Mouse (Mus musculus): ENCODE measurements around the gene Tnip1. TPM values are rescaled to one million over a fixed set of nuclear protein-coding genes. Genes with fewer than 3 reads are reported as not detected.
A peak's percentile ranks its signal among the peaks of the same experiment; 100 is the strongest.

Gene Tnip1
- total and polyA plus RNA-seq, 3 experiments: 36.1 to 137 (median 67.8) TPM

GRCm38 (mm10) chr11:54867049-54867385 is 95.7 kb downstream of the Tnip1 start:
- dilution Hi-C loops (cut with MboI; ENCODE audit: extremely low pct_ligation_motif_present, extremely low pct_unique_long_range_greater_than_20kb, low sequenced_read_pairs): no loop called here
- H3K9ac ChIP-seq (ENCODE audit: insufficient read depth, low read depth): peak overlapping the region; percentile 99
- peak overlapping the region; percentile 70 to 97 (median 91) for H3K4me3 ChIP-seq (replicated peaks in 1 of 3; ENCODE audit: low read depth in 2 of 3, low read length in 2 of 3, poor library complexity in 1 of 3)
- peaks cover 24 to 40% of the 10 kb centered on the region in 2 experiments for H3K36me3 ChIP-seq (replicated peaks in 1 of 2; ENCODE audit: control insufficient read depth in 1 of 2, insufficient read depth in 1 of 2, low read length in 1 of 2)
- H3K9me3 ChIP-seq (replicated peaks; ENCODE audit: low read length): no peaks in the 10 kb centered on the region
- H3K4me2 ChIP-seq (ENCODE audit: insufficient read depth, low read depth, poor library complexity, severe bottlenecking): peak overlapping the region; percentile 42; the same call in 1 of the 2 replicates
- peaks cover 7 to 42% of the 10 kb centered on the region in 2 experiments for H3K4me1 ChIP-seq (ENCODE audit: control insufficient read depth in 1 of 2, insufficient read depth in 2 of 2)
- peak overlapping the region; percentile 81; the same call in 1 of the 2 replicates for H3K27ac ChIP-seq (ENCODE audit: insufficient read depth, low read depth)
- TF ChIP-seq BHLHE40 (IDR thresholded peaks at IDR 0.05; ENCODE audit: low read depth, low read length) (no peak), MAZ (IDR thresholded peaks at IDR 0.05; ENCODE audit: low read depth, low read length) (0 out of 2 replicates have a peak, but pooled peaks have one; percentile 29), HCFC1 (IDR thresholded peaks at IDR 0.05; ENCODE audit: low read depth, low read length) (0 out of 2 replicates have a peak, but pooled peaks have one; percentile 15)
- in situ Hi-C loops (cut with MboI; ENCODE audit: low pct_ligation_motif_present, low pct_unique_long_range_greater_than_20kb, low sequenced_read_pairs): loop anchor here (10.0 kb wide), 2 partner anchors 342 to 552 kb away; partner anchors contain the start of gene Rapgef6
- H3K79me2 ChIP-seq (replicated peaks; ENCODE audit: control insufficient read depth, extremely low read depth, insufficient read depth, poor library complexity, severe bottlenecking): peaks cover 33% of the 10 kb centered on the region
- no peaks in the 10 kb centered on the region for H3K27me3 ChIP-seq (replicated peaks)
- peak; percentile 69 for DNase-seq (ENCODE audit: extremely low read depth)

GRCm38 (mm10) chr11:54866119-54867048 is 96.3 kb downstream of the Tnip1 start, which contains the start of gene Hint1:
Gene Hint1, plus strand, starts transcription at chr11:54866383.
- peaks cover 18 to 33% of the 10 kb centered on the region in 2 experiments for H3K36me3 ChIP-seq (replicated peaks in 1 of 2; ENCODE audit: control insufficient read depth in 1 of 2, insufficient read depth in 1 of 2, low read length in 1 of 2)
- no peaks in the 10 kb centered on the region for H3K27me3 ChIP-seq (replicated peaks)
- H3K9ac ChIP-seq (ENCODE audit: insufficient read depth, low read depth): peak within 1 kb of the TSS; percentile 99
- peak within 1 kb of the TSS; percentile 76 for H3K4me2 ChIP-seq (ENCODE audit: insufficient read depth, low read depth, poor library complexity, severe bottlenecking)
- DNase-seq (ENCODE audit: extremely low read depth): peak; percentile 95
- in situ Hi-C loops (cut with MboI; ENCODE audit: low pct_ligation_motif_present, low pct_unique_long_range_greater_than_20kb, low sequenced_read_pairs): loop anchor here (10.0 kb wide), 2 partner anchors 342 to 552 kb away; partner anchors contain the start of gene Rapgef6
- H3K4me3 ChIP-seq (replicated peaks in 1 of 3; ENCODE audit: low read depth in 2 of 3, low read length in 2 of 3, poor library complexity in 1 of 3): peak within 1 kb of the TSS; percentile 70 to 97 (median 91)
- H3K27ac ChIP-seq (ENCODE audit: insufficient read depth, low read depth): peak within 1 kb of the TSS; percentile 81
- H3K9me3 ChIP-seq (replicated peaks; ENCODE audit: low read length): no peaks in the 10 kb centered on the region
- peaks cover 7 to 47% of the 10 kb centered on the region in 2 experiments for H3K4me1 ChIP-seq (ENCODE audit: control insufficient read depth in 1 of 2, insufficient read depth in 2 of 2)
- dilution Hi-C loops (cut with MboI; ENCODE audit: extremely low pct_ligation_motif_present, extremely low pct_unique_long_range_greater_than_20kb, low sequenced_read_pairs): no loop called here
- peaks cover 33% of the 10 kb centered on the region for H3K79me2 ChIP-seq (replicated peaks; ENCODE audit: control insufficient read depth, extremely low read depth, insufficient read depth, poor library complexity, severe bottlenecking)
- TF ChIP-seq NRF1 (IDR thresholded peaks at IDR 0.05; ENCODE audit: low read depth, low read length) (peak; percentile 99), MAFK (IDR thresholded peaks at IDR 0.05; ENCODE audit: insufficient replicate concordance, low read length) (no peak), CHD2 (IDR thresholded peaks at IDR 0.05; ENCODE audit: low read length) (no peak), ZC3H11A (IDR thresholded peaks at IDR 0.05; ENCODE audit: low read depth, low read length) (no peak), IRF4 (IDR thresholded peaks at IDR 0.05; ENCODE audit: low read depth, low read length) (peak; percentile 45; the same call in 1 of the 2 replicates), HCFC1 (IDR thresholded peaks at IDR 0.05; ENCODE audit: low read depth, low read length) (0 out of 2 replicates have a peak, but pooled peaks have one; percentile 38), CHD1 (IDR thresholded peaks at IDR 0.05; ENCODE audit: low read depth, low read length) (no peak), POLR2A (IDR thresholded peaks at IDR 0.05; ENCODE audit: low read depth, low read length) (peak; percentile 98), KAT2A (IDR thresholded peaks at IDR 0.05; ENCODE audit: insufficient replicate concordance, low read length) (0 out of 2 replicates have a peak, but pooled peaks have one; percentile 62), MXI1 (IDR thresholded peaks at IDR 0.05; ENCODE audit: low read depth, low read length) (peak; percentile 87), MAZ (IDR thresholded peaks at IDR 0.05; ENCODE audit: low read depth, low read length) (0 out of 2 replicates have a peak, but pooled peaks have one; percentile 25), ZMIZ1 (IDR thresholded peaks at IDR 0.05; ENCODE audit: low read depth, low read length) (peak; percentile 92; the same call in 1 of the 2 replicates), RAD21 (IDR thresholded peaks at IDR 0.05; ENCODE audit: low read depth, low read length) (no peak), ZKSCAN1 (IDR thresholded peaks at IDR 0.05; ENCODE audit: borderline replicate concordance, low read depth, low read length) (no peak), SIN3A (IDR thresholded peaks at IDR 0.05; ENCODE audit: low read length) (peak; percentile 85), TCF12 (IDR thresholded peaks at IDR 0.05; ENCODE audit: low read depth, low read length) (peak; percentile 92), NELFE (IDR thresholded peaks at IDR 0.05; ENCODE audit: low read depth, low read length) (peak; percentile 98), ELF1 (IDR thresholded peaks at IDR 0.05; ENCODE audit: low read depth, low read length) (peak; percentile 64), BHLHE40 (IDR thresholded peaks at IDR 0.05; ENCODE audit: low read depth, low read length) (no peak), USF2 (conservative IDR thresholded peaks at IDR 0.05; ENCODE audit: low read depth, low read length) (no peak), MYC (IDR thresholded peaks at IDR 0.05; ENCODE audit: low read depth, low read length) (peak; percentile 88), GABPA (IDR thresholded peaks at IDR 0.05; ENCODE audit: insufficient replicate concordance, low read depth, low read length) (no peak), MAX (IDR thresholded peaks at IDR 0.05; ENCODE audit: low read length) (peak; percentile 71; the same call in 1 of the 2 replicates), TBP (conservative IDR thresholded peaks at IDR 0.05; ENCODE audit: low read depth, low read length) (peak; percentile 91), CTCF (conservative IDR thresholded peaks at IDR 0.05 in 1 of 2, IDR thresholded peaks at IDR 0.05 in 1 of 2; ENCODE audit: low read depth in 2 of 2, low read length in 2 of 2) (peak in 1 of 2 experiments; percentile 43; a peak in 2 of 4 replicates), PAX5 (IDR thresholded peaks at IDR 0.05; ENCODE audit: low read length) (no peak), POLR2AphosphoS2 (IDR thresholded peaks at IDR 0.05; ENCODE audit: low read depth, low read length) (peak; percentile 96), EP300 (IDR thresholded peaks at IDR 0.05; ENCODE audit: low read length) (no peak), E2F4 (IDR thresholded peaks at IDR 0.05; ENCODE audit: insufficient replicate concordance, low read depth, low read length) (peak; percentile 83; the same call in 1 of the 2 replicates)
